Mouse (Mus musculus): ENCODE results near the gene Dst. TPM values are rescaled to one million over a fixed set of nuclear protein-coding genes. Genes with fewer than 3 reads are reported as not detected.

Dst gene
- total and polyA plus RNA-seq, 3 experiments: 9.1 to 28.0 (median 20.5) TPM

DNA sequence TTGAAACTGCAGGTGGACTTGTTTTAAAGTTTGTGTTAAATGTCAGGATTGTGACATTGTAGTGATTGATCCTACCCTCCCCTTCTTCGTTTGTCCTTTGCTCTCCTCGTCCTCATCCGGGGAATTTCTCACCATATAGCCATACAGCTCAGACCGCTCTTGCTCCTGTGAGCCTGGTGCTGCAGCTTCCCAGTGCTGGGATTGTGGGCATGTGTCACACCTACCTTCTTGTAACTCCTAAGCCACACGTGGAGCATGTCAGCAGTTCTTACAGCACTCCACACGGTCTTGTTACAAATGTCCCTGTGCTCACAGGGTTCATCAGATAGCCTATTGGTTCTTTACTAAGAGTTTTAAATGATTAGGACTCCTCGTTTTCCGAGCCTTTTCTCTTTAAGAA, 196.8 kb downstream of the Dst start:
- Histone ChIP-seq H3K4me2 (ENCODE audit: insufficient read depth, low read depth, poor library complexity, severe bottlenecking) (no peak overlapping the region), H3K27ac (ENCODE audit: insufficient read depth, low read depth) (no peak overlapping the region)
- in situ Hi-C loops (cut with MboI; ENCODE audit: low pct_ligation_motif_present, low pct_unique_long_range_greater_than_20kb, low sequenced_read_pairs): no loop called here

DNA sequence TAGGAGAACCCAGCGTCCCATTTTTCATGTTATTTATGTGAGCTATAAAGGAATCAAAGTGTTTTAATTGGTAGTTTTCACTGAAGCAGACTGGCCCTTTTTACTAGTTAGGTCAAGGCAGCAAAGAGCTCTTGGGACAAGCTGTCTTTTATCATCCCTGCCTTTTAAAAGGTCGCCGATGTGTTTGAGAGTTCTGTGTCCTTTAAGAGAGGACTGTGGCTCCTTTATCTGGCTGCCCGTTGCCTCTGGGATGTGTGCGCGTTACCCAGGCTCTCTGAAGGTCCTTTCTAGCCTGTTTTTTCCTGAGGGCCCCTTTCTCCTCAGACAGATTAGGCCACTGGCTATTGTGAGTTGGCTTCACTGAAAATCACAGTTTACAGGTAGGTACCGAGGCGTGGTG, 198.6 kb downstream of the Dst start:
- dilution Hi-C loops (cut with MboI; ENCODE audit: extremely low pct_ligation_motif_present, extremely low pct_unique_long_range_greater_than_20kb, low sequenced_read_pairs): no loop called here
- H3K4me1 ChIP-seq (ENCODE audit: control insufficient read depth in 1 of 2, insufficient read depth in 2 of 2): peaks cover 2 to 23% of the 10 kb centered on the region in 2 experiments; a peak in 3 of 4 replicates
- DNase-seq (ENCODE audit: extremely low read depth): no peak
- no peak overlapping the region for H3K4me2 ChIP-seq (ENCODE audit: insufficient read depth, low read depth, poor library complexity, severe bottlenecking)
- in situ Hi-C loops (cut with MboI; ENCODE audit: low pct_ligation_motif_present, low pct_unique_long_range_greater_than_20kb, low sequenced_read_pairs): no loop called here
- no peak overlapping the region for H3K9ac ChIP-seq (ENCODE audit: insufficient read depth, low read depth)
- no peaks in the 10 kb centered on the region for H3K79me2 ChIP-seq (replicated peaks; ENCODE audit: control insufficient read depth, extremely low read depth, insufficient read depth, poor library complexity, severe bottlenecking)
- no peaks in the 10 kb centered on the region for H3K27me3 ChIP-seq (replicated peaks)
- TF ChIP-seq IRF4 (IDR thresholded peaks at IDR 0.05; ENCODE audit: low read depth, low read length): no peak
- no peak for TF ChIP-seq ELF1 (IDR thresholded peaks at IDR 0.05; ENCODE audit: low read depth, low read length)
- TF ChIP-seq ZMIZ1 (IDR thresholded peaks at IDR 0.05; ENCODE audit: low read depth, low read length): no peak
- TF ChIP-seq ETS1 (conservative IDR thresholded peaks at IDR 0.05; ENCODE audit: low read depth, low read length): no peak
- no peak for TF ChIP-seq E2F4 (IDR thresholded peaks at IDR 0.05; ENCODE audit: insufficient replicate concordance, low read depth, low read length)
- no peak for TF ChIP-seq USF2 (conservative IDR thresholded peaks at IDR 0.05; ENCODE audit: low read depth, low read length)
- no peak for TF ChIP-seq ZC3H11A (IDR thresholded peaks at IDR 0.05; ENCODE audit: low read depth, low read length)
- no peak for TF ChIP-seq NRF1 (IDR thresholded peaks at IDR 0.05; ENCODE audit: low read depth, low read length)
- TF ChIP-seq TBP (conservative IDR thresholded peaks at IDR 0.05; ENCODE audit: low read depth, low read length): no peak
- H3K9me3 ChIP-seq (replicated peaks; ENCODE audit: low read length): no peaks in the 10 kb centered on the region
- H3K4me3 ChIP-seq (replicated peaks in 1 of 3; ENCODE audit: low read depth in 2 of 3, low read length in 2 of 3, poor library complexity in 1 of 3): no peak overlapping the region
- H3K36me3 ChIP-seq (replicated peaks in 1 of 2; ENCODE audit: control insufficient read depth in 1 of 2, insufficient read depth in 1 of 2, low read length in 1 of 2): no peaks in the 10 kb centered on the region
- H3K27ac ChIP-seq (ENCODE audit: insufficient read depth, low read depth): no peak overlapping the region

More for the DNA sequence above, 196.8 kb downstream of the Dst start:
- H3K79me2 ChIP-seq (replicated peaks; ENCODE audit: control insufficient read depth, extremely low read depth, insufficient read depth, poor library complexity, severe bottlenecking): no peaks in the 10 kb centered on the region
- no peak overlapping the region for H3K4me3 ChIP-seq (replicated peaks in 1 of 3; ENCODE audit: low read depth in 2 of 3, low read length in 2 of 3, poor library complexity in 1 of 3)
- no peaks in the 10 kb centered on the region for H3K36me3 ChIP-seq (replicated peaks in 1 of 2; ENCODE audit: control insufficient read depth in 1 of 2, insufficient read depth in 1 of 2, low read length in 1 of 2)
- dilution Hi-C loops (cut with MboI; ENCODE audit: extremely low pct_ligation_motif_present, extremely low pct_unique_long_range_greater_than_20kb, low sequenced_read_pairs): no loop called here
- no peaks in the 10 kb centered on the region for H3K27me3 ChIP-seq (replicated peaks)
- peaks cover 2 to 15% of the 10 kb centered on the region in 2 experiments; a peak in 3 of 4 replicates for H3K4me1 ChIP-seq (ENCODE audit: control insufficient read depth in 1 of 2, insufficient read depth in 2 of 2)
- H3K9me3 ChIP-seq (replicated peaks; ENCODE audit: low read length): no peaks in the 10 kb centered on the region
- no peak overlapping the region for H3K9ac ChIP-seq (ENCODE audit: insufficient read depth, low read depth)
- no peak for TF ChIP-seq ZC3H11A (IDR thresholded peaks at IDR 0.05; ENCODE audit: low read depth, low read length)
- TF ChIP-seq UBTF (IDR thresholded peaks at IDR 0.05; ENCODE audit: low read depth, low read length): no peak
- TF ChIP-seq GABPA (IDR thresholded peaks at IDR 0.05; ENCODE audit: insufficient replicate concordance, low read depth, low read length): no peak
- no peak for TF ChIP-seq MXI1 (IDR thresholded peaks at IDR 0.05; ENCODE audit: low read depth, low read length)
- TF ChIP-seq ZMIZ1 (IDR thresholded peaks at IDR 0.05; ENCODE audit: low read depth, low read length): no peak
- TF ChIP-seq ELF1 (IDR thresholded peaks at IDR 0.05; ENCODE audit: low read depth, low read length): no peak
- no peak for TF ChIP-seq IRF4 (IDR thresholded peaks at IDR 0.05; ENCODE audit: low read depth, low read length)
- no peak for TF ChIP-seq MAZ (IDR thresholded peaks at IDR 0.05; ENCODE audit: low read depth, low read length)
- no peak for TF ChIP-seq E2F4 (IDR thresholded peaks at IDR 0.05; ENCODE audit: insufficient replicate concordance, low read depth, low read length)
- DNase-seq (ENCODE audit: extremely low read depth): no peak
